Mouse (Mus musculus): ENCODE data around the gene Tox2.

DNA sequence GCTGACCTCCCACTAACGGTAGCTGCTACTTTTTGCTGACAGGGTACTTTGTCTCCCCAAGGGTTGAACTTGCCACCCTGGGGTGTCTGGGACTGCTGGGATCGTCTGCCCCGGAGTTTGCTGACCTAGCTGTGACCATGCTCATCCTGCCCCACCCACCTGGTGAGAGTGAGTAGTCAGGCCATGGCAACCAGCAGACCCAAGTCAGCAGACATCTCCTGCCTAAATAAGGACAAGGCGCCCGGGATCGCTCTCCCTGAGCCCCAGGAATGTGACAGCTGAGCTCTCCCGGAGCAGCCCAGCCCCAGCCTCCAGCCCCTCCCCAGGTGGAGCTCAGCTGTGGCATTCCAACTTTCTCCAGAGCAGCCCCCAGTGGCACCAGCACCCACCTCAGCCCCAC lies 150.8 kb downstream of the Tox2 start:
- no peak for TF ChIP-seq GATA1 (IDR thresholded peaks at IDR 0.05; ENCODE audit: borderline replicate concordance, low read length)
- no peak for TF ChIP-seq FLI1 (IDR thresholded peaks at IDR 0.05; ENCODE audit: low read length)

All from megakaryocyte, embryonic 14.5 days (primary cell).